In genomic region chr5:47981951-47982350, GRCm38 (mm10) we compare ENCODE assay signal across 9 mouse cellular contexts. TPM values are rescaled to one million over a fixed set of nuclear protein-coding genes. Genes with fewer than 3 reads are reported as not detected.
DNase-seq lines count a peak whose midpoint lies in the region; ATAC-seq and TF ChIP-seq lines count a peak whose summit lies in the region.
"Had no signal": no experiment of that assay in that cellular context is flagged by ENCODE, and none has a peak within 500 bp of the region (broad histone marks: within the 10 kb centered on the region; RNA-seq: fewer than 3 reads in every experiment).

No protein-coding gene starts in this region.

- peak overlapping the region; percentile 75; the same call in 1 of the 2 replicates for H3K4me3 ChIP-seq in heart, embryonic 11.5 days (ENCODE audit: low read depth, low read length)
- H3K4me3 ChIP-seq in liver, embryonic 12.5 days = peak overlapping the region; percentile 61; the same call in 1 of the 2 replicates
- H3K4me3 ChIP-seq in gastrocnemius, adult 2 months = no peak overlapping the region

- peaks cover 17% of the 10 kb centered on the region; the same call in 1 of the 2 replicates for H3K27me3 ChIP-seq in heart, embryonic 11.5 days (ENCODE audit: control insufficient read depth, insufficient read depth, low read length)
- peaks cover 43% of the 10 kb centered on the region for H3K27me3 ChIP-seq in liver, embryonic 12.5 days (replicated peaks)

- H3K9ac ChIP-seq in heart, embryonic 11.5 days (ENCODE audit: low read depth, low read length) = no peak overlapping the region
- no peak overlapping the region for H3K9ac ChIP-seq in liver, embryonic 12.5 days

- DNase-seq in heart, postnatal 4 days = no peak
- peak; percentile 26 to 28 for DNase-seq in right cerebral cortex, adult 2 months (ENCODE audit: low spot score in 2 of 2)
- no peak for DNase-seq in right cerebral cortex, postnatal 36 days (ENCODE audit: low spot score in 2 of 2)
- peak; percentile 28 for DNase-seq in telencephalon, adult 2 months (ENCODE audit: low read depth, low spot score)
- no peak for DNase-seq in embryo, embryonic 10 days (ENCODE audit: low spot score)
- no peak for DNase-seq in gastrocnemius, adult 2 months
- DNase-seq: cerebellum, postnatal 14 days had no signal

- H3K4me2 ChIP-seq in heart, embryonic 11.5 days = peak overlapping the region; percentile 87
- H3K4me2 ChIP-seq in liver, embryonic 12.5 days = peak overlapping the region; percentile 84

- no peaks in the 10 kb centered on the region for H3K9me3 ChIP-seq in heart, embryonic 11.5 days (replicated peaks; ENCODE audit: control insufficient read depth, low read length)
- no peaks in the 10 kb centered on the region for H3K9me3 ChIP-seq in liver, embryonic 12.5 days (replicated peaks)

- intact Hi-C loops in gastrocnemius, adult 2 months (cut with DNase I) = no loop called here

- no peak for TF ChIP-seq CTCF in gastrocnemius, adult 2 months (IDR thresholded peaks at IDR 0.05)

- no peak for ATAC-seq in heart, embryonic 11.5 days (replicated peaks; ENCODE audit: insufficient number of reproducible peaks, low FRiP score, low TSS enrichment)
- no peak for ATAC-seq in liver, embryonic 12.5 days

- no peak overlapping the region for H3K27ac ChIP-seq in heart, embryonic 11.5 days (ENCODE audit: low read depth, low read length)
- H3K27ac ChIP-seq in liver, embryonic 12.5 days = no peak overlapping the region
- H3K27ac ChIP-seq in gastrocnemius, adult 2 months = no peak overlapping the region

- no peaks in the 10 kb centered on the region for H3K36me3 ChIP-seq in heart, embryonic 11.5 days (ENCODE audit: control insufficient read depth, insufficient read depth, low read length)
- no peaks in the 10 kb centered on the region for H3K36me3 ChIP-seq in liver, embryonic 12.5 days

- H3K4me1 ChIP-seq in heart, embryonic 11.5 days (ENCODE audit: control insufficient read depth, insufficient read depth, low read length) = peaks cover 11% of the 10 kb centered on the region; the same call in 1 of the 2 replicates
- peaks cover 15% of the 10 kb centered on the region for H3K4me1 ChIP-seq in liver, embryonic 12.5 days

- WGBS in heart, embryonic 11.5 days (ENCODE audit: insufficient replicate concordance) = 48% methylated on average over 8 of the region's 8 CpGs
- 57% methylated on average over 8 of the region's 8 CpGs for WGBS in liver, embryonic 12.5 days (ENCODE audit: insufficient replicate concordance)

RNA-seq across cellular contexts. Expression of gene Slit2, which starts 1.0 kb away (rescaled TPM):
- polyA plus RNA-seq in heart, embryonic 11.5 days (2014; fragmentation: Nextera tagmentation; extraction: Ambion mirVana) = 47.2 and 49.4 TPM in 2 replicates
- 10 to 100 TPM; 16.3 to 19.2 TPM for total RNA-seq in heart, postnatal 4 days (2021)
- 1.3 and 2.2 TPM in 2 replicates for polyA plus RNA-seq in liver, embryonic 12.5 days (2016; fragmentation: Nextera tagmentation; extraction: Ambion mirVana)
- 1 to 10 TPM in 1 of 2 experiments, under 1 TPM in 1; 0.64 to 1.4 TPM for total RNA-seq in gastrocnemius, adult 2 months (2021)

Comparison
In these comparisons a context has a peak if more than half of its experiments do, and no peak if none do; other contexts are left out.
1. DNase-seq: peak in right cerebral cortex, adult 2 months (2 of 2) and telencephalon, adult 2 months (single experiment); none in heart, postnatal 4 days (single experiment), right cerebral cortex, postnatal 36 days (0 of 2), embryo, embryonic 10 days (single experiment) and gastrocnemius, adult 2 months (single experiment).
2. RNA of gene Slit2, which starts 1.0 kb away (total RNA-seq): 16.3 to 19.2 TPM in heart, postnatal 4 days; 0.64 to 1.4 TPM in gastrocnemius, adult 2 months; every median in the first group is over 4 times any median in the second.